Mouse (Mus musculus): Measurements from ENCODE around the gene Mars. TPM values are rescaled to one million over a fixed set of nuclear protein-coding genes. Genes with fewer than 3 reads are reported as not detected.

The Mars gene
- polyA plus RNA-seq, 1 experiment from 2014 or later: 115 TPM

- Histone ChIP-seq H3K27me3 (replicated peaks) (no peaks in the 10 kb centered on the region), H3K4me1 (peaks cover 59% of the 10 kb centered on the region), H3K4me2 (no peak overlapping the region), H3K36me3 (peaks cover 16% of the 10 kb centered on the region), H3K9ac (replicated peaks) (no peak overlapping the region), H3K9me3 (replicated peaks) (no peaks in the 10 kb centered on the region), H3K4me3 (replicated peaks) (no peak overlapping the region; the same call in 1 of the 2 replicates), H3K27ac (replicated peaks) (no peak overlapping the region)
- no peak for ATAC-seq (ENCODE audit: low FRiP score)
- whole genome bisulfite sequencing: 65% methylated on average over 4 of the region's 4 CpGs
Observed at GRCm38 (mm10) chr10:127264971-127265370, 46.6 kb downstream of the Mars start.

- no peak overlapping the region for H3K27ac ChIP-seq (replicated peaks)
- WGBS: 78% methylated on average over 8 of the region's 8 CpGs
- no peak overlapping the region for H3K9ac ChIP-seq (replicated peaks)
- no peaks in the 10 kb centered on the region for H3K27me3 ChIP-seq (replicated peaks)
- peaks cover 14% of the 10 kb centered on the region for H3K36me3 ChIP-seq
- H3K4me3 ChIP-seq (replicated peaks): no peak overlapping the region
- no peaks in the 10 kb centered on the region for H3K9me3 ChIP-seq (replicated peaks)
- peaks cover 62% of the 10 kb centered on the region for H3K4me1 ChIP-seq
- no peak overlapping the region for H3K4me2 ChIP-seq
- no peak for ATAC-seq (ENCODE audit: low FRiP score)
Observed at GRCm38 (mm10) chr10:127264336-127264735, 47.2 kb downstream of the Mars start.

GRCm38 (mm10) chr10:127263631-127264030 is 48.0 kb downstream of the Mars start:
- H3K4me2 ChIP-seq: peak overlapping the region; percentile 70
- no peaks in the 10 kb centered on the region for H3K27me3 ChIP-seq (replicated peaks)
- H3K4me3 ChIP-seq (replicated peaks): peak overlapping the region; percentile 61; the same call in 1 of the 2 replicates
- 36% methylated on average over 3 of the region's 3 CpGs for WGBS
- no peak for ATAC-seq (ENCODE audit: low FRiP score)
- H3K36me3 ChIP-seq: peaks cover 7% of the 10 kb centered on the region
- H3K9me3 ChIP-seq (replicated peaks): no peaks in the 10 kb centered on the region
- H3K9ac ChIP-seq (replicated peaks): peak overlapping the region; percentile 67; the same call in 1 of the 2 replicates
- peak overlapping the region; percentile 92 for H3K27ac ChIP-seq (replicated peaks)
- H3K4me1 ChIP-seq: peaks cover 62% of the 10 kb centered on the region

- 1% methylated on average over 46 of the region's 53 CpGs for WGBS
- Histone ChIP-seq H3K27ac (replicated peaks) (peak within 1 kb of the TSS; percentile 92), H3K4me3 (replicated peaks) (peak within 1 kb of the TSS; percentile 61), H3K9ac (replicated peaks) (peak within 1 kb of the TSS; percentile 67), H3K27me3 (replicated peaks) (no peaks in the 10 kb centered on the region), H3K4me1 (peaks cover 62% of the 10 kb centered on the region), H3K4me2 (peak within 1 kb of the TSS; percentile 70), H3K9me3 (replicated peaks) (no peaks in the 10 kb centered on the region), H3K36me3 (0 out of 2 replicates have a peak, but pooled peaks cover under 1% of the 10 kb centered on the region)
- ATAC-seq (ENCODE audit: low FRiP score): peak; percentile 56
Observed at GRCm38 (mm10) chr10:127262548-127263398, 48.8 kb downstream of the Mars start, which contains the start of gene Kif5a. Gene Kif5a, minus strand, starts transcription at chr10:127263348.

- H3K27ac ChIP-seq (replicated peaks): peak overlapping the region; percentile 92
- 0 out of 2 replicates have a peak, but pooled peaks cover 5% of the 10 kb centered on the region for H3K36me3 ChIP-seq
- WGBS: 50% methylated on average over 15 of the region's 15 CpGs
- H3K4me1 ChIP-seq: peaks cover 58% of the 10 kb centered on the region
- H3K27me3 ChIP-seq (replicated peaks): no peaks in the 10 kb centered on the region
- no peak for ATAC-seq (ENCODE audit: low FRiP score)
- H3K4me2 ChIP-seq: peak overlapping the region; percentile 70
- peak overlapping the region; percentile 67 for H3K9ac ChIP-seq (replicated peaks)
- H3K4me3 ChIP-seq (replicated peaks): peak overlapping the region; percentile 61
- no peaks in the 10 kb centered on the region for H3K9me3 ChIP-seq (replicated peaks)
Observed at GRCm38 (mm10) chr10:127261706-127262547, 49.7 kb downstream of the Mars start.

- 72% methylated on average over 8 of the region's 8 CpGs for WGBS
- H3K4me1 ChIP-seq: peaks cover 61% of the 10 kb centered on the region
- H3K36me3 ChIP-seq: 0 out of 2 replicates have a peak, but pooled peaks cover 7% of the 10 kb centered on the region
- no peaks in the 10 kb centered on the region for H3K27me3 ChIP-seq (replicated peaks)
- peak overlapping the region; percentile 70 for H3K4me2 ChIP-seq
- H3K27ac ChIP-seq (replicated peaks): no peak overlapping the region
- no peaks in the 10 kb centered on the region for H3K9me3 ChIP-seq (replicated peaks)
- no peak overlapping the region for H3K9ac ChIP-seq (replicated peaks)
- no peak for ATAC-seq (ENCODE audit: low FRiP score)
- H3K4me3 ChIP-seq (replicated peaks): peak overlapping the region; percentile 61; the same call in 1 of the 2 replicates
Observed at GRCm38 (mm10) chr10:127258489-127258888, 53.1 kb downstream of the Mars start.

GRCm38 (mm10) chr10:127257790-127258189 is 53.8 kb downstream of the Mars start:
- 0 out of 2 replicates have a peak, but pooled peaks cover 7% of the 10 kb centered on the region for H3K36me3 ChIP-seq
- H3K27ac ChIP-seq (replicated peaks): no peak overlapping the region
- ATAC-seq (ENCODE audit: low FRiP score): no peak
- H3K27me3 ChIP-seq (replicated peaks): no peaks in the 10 kb centered on the region
- H3K9ac ChIP-seq (replicated peaks): no peak overlapping the region
- no peak overlapping the region for H3K4me3 ChIP-seq (replicated peaks)
- no peak overlapping the region for H3K4me2 ChIP-seq
- no peaks in the 10 kb centered on the region for H3K9me3 ChIP-seq (replicated peaks)
- peaks cover 57% of the 10 kb centered on the region for H3K4me1 ChIP-seq
- whole genome bisulfite sequencing: 83% methylated on average over 6 of the region's 6 CpGs

- Histone ChIP-seq H3K27me3 (replicated peaks) (no peaks in the 10 kb centered on the region), H3K9ac (replicated peaks) (no peak overlapping the region), H3K27ac (replicated peaks) (no peak overlapping the region), H3K4me1 (peaks cover 43% of the 10 kb centered on the region), H3K36me3 (peaks cover 17% of the 10 kb centered on the region; the same call in 1 of the 2 replicates), H3K9me3 (replicated peaks) (no peaks in the 10 kb centered on the region), H3K4me2 (peak overlapping the region; percentile 33), H3K4me3 (replicated peaks) (no peak overlapping the region)
- no peak; the same call in 1 of the 2 replicates for ATAC-seq (ENCODE audit: low FRiP score)
- WGBS: 24% methylated on average over 14 of the region's 14 CpGs
Observed at GRCm38 (mm10) chr10:127255625-127256345, 55.8 kb downstream of the Mars start.

- Histone ChIP-seq H3K9ac (replicated peaks) (no peak overlapping the region), H3K4me3 (replicated peaks) (no peak overlapping the region), H3K36me3 (peaks cover 42% of the 10 kb centered on the region), H3K27me3 (replicated peaks) (no peaks in the 10 kb centered on the region), H3K9me3 (replicated peaks) (no peaks in the 10 kb centered on the region), H3K4me1 (no peaks in the 10 kb centered on the region), H3K27ac (replicated peaks) (no peak overlapping the region), H3K4me2 (no peak overlapping the region)
- 85% methylated on average over 5 of the region's 5 CpGs for WGBS
- ATAC-seq (ENCODE audit: low FRiP score): no peak
Observed at GRCm38 (mm10) chr10:127250810-127251209, 60.8 kb downstream of the Mars start.
